Mouse (Mus musculus) yolk sac, embryonic 10.5 days (tissue): ENCODE results near the gene Shc2.

ENCODE experiments used
- DNase-seq: peaks from one replicate; pipeline ENCODE4 v3.0.0-alpha.2; 2017; ENCODE audit warnings: low spot score

Shc2 gene

DNA sequence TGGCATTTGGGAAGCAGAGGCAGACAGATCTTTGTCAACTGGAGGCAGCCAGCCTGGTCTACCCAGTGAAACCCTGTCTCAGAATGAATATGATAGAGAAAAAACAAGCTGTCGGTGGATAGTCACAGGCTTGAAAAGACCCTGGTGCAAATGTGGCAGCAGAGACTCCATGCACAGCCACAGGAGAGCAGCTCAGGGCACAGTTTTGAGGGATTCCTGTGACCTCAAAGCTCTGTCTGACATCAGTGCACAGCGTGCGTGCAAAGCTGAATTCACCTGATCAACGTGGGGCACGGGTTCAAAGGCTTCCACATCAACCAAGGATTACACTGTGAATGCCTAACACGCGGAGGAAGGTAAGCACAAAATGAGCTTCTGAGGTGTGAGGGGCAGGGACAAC is 57.4 kb downstream of the Shc2 start:
- DNase-seq: no peak

DNA sequence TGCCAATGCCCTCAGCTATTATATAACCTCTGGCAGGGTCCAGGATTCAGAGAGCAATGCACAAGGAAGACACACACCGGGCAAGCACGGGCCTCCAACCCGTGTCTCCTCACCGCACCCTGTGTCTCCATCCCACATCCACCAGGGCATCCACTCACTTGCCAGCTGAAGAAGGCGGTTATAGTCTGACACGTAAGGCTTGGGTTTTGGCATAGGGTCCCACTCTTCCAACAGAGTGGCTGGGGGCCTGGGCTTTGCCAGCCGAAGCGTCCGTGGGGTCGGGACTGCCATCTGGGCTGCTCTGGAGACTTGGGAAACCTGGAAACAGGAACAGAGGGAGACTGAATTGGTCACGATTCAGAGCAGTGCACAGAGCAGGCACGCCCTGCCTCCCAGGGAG is 57.9 kb downstream of the Shc2 start:
- no peak for DNase-seq

DNA sequence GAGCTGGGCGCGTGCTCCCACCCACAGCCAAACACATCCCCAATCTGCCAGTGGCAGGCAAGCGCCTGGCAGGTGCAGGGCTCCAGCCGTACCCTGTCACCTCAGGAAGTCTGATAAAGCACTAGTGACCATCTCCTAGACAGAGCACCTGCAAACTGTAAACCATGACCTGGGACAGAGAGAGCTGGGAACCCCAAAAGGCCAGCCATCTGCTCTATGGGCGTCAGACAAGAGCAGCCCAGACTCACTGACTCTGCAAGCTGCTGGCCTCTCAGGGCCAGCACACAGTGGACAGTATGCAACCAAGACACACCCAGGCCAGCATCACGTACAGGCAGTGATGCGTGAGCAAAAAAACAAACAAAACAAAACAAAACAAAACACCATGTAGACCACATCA is 58.8 kb downstream of the Shc2 start:
- no peak for DNase-seq

DNA sequence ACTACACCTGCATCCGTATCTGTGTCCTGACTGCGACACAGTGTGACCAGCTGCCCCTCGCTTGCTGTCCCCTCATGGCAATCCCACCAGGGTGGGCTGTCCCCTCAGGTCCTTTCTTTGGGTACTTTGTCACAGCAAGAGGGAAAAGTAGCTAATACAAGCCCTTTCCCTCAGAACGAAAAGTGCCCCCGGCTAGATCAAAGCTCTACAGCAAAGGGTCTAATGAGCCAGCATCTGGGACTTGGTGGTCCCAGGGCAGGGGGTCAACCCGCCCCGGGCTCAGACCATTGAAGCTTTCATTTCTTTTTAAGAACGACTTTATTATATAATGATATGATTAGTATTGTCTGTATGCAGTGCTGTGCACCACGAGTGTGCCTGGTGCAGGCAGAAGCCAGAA is 59.4 kb downstream of the Shc2 start:
- DNase-seq: no peak

DNA sequence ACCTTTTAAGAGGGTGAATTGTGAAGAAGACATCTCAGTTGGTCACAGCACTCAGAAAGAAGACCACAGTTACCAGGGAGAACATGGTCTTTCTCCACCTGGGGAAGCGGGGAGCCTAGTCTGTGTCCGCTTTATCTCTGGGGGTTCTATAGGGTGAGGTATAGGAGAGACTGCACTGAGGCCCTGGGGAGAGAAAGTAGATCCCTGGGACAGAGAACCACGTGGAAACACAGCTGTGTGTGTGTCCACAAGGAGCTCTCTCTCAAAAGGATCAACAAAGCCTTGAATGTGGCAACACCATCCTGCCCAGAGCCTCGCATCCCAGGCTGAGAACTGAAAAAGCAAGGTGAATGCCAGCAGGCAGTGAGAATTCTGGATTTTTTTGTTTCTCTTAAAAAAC is 60.3 kb downstream of the Shc2 start:
- DNase-seq: no peak

DNA sequence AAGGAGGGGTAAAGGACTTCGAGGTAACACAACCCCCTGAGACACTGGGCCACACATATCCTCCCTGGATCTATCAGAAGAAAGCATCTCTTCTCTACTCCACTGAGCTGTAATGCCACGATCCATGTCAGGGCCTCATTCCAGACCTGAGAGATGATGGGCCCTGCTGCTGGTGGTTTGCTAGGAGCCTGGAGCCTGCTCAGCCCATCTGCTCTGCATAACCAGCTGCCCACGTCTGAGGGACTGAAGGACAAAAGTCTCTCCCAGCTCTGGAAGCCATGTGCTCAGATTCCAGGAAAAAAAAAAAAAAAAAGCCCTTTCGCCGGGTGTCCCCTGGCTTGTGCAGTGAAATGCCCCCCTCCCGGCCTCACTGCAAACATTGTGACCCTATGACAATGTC is 62.0 kb downstream of the Shc2 start:
- DNase-seq: no peak

DNA sequence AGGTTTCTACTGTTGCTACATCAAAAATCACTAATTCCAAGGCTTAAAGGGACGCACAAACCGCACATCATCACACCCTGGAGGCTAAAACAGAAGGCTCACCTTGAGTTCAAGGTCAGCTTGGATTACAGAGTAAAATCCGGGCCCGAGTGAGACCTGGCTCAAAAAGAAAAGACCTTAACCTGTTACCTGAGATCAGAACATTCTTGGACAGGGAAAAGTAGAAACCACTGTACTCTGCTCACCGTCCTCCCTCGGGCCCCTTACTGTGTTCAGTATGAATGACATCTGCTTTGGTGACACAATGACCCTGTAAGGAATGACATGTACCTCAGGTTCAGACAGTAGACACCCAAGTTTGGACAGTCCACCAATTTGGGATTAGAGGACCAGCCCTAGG is 62.9 kb downstream of the Shc2 start:
- no peak for DNase-seq

DNA sequence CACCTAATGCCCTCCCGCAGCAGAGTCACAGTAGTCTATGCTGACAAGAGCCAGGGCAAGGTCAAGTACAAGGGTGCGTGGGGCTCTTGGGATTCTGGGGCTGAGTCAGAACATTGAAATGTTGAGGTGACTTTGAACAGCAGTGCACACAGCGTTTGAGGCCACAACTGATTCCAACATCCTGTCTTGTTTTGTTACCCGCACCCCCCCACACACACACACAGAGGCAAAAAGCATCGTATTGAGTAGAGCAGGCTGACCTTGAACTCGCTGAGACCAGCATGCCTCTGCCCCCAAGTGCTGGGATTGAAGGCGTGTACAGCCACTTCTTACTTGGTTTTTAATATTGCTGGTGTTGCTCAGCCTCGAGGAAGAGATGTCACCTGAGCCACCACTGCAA is 63.4 kb downstream of the Shc2 start:
- DNase-seq: no peak

DNA sequence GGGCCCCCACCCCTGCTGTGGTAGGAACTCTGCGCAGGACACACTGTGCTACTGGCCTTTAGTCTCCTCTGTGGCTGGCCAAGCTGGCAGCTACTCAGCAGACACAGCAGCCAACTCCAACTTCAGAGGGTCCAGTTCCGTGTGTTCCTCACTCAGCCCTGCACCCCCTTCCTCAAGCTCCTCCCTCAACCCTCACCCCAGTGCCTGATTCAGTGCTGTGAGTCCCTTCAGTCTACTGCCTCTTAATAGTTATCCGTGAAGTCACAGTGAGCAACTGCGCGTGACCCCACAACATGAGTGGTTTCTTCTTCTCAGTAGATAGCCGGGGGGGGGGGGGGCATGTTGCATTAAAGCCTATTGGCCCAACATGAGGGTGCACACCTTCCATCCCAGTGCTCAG is 64.1 kb downstream of the Shc2 start:
- no peak for DNase-seq

DNA sequence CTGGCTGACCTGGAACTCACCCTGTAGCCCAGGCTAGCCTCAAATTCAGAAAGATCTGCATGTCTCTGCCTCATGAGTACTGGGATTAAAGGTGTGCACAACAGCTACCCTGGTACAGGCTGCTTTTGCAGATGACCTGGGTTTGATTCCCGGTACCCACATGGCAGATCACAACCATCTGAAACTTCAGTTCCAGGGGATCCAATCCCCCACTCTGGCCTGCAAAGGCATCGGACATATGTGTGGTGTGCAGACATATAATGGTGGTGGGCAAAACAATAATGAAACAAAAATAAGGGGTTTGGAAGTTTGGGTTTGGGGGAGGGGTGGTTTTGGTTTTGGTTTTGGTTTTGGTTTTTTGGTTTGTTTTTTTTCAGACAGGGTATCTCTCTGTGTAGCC is 66.4 kb downstream of the Shc2 start:
- no peak for DNase-seq

DNA sequence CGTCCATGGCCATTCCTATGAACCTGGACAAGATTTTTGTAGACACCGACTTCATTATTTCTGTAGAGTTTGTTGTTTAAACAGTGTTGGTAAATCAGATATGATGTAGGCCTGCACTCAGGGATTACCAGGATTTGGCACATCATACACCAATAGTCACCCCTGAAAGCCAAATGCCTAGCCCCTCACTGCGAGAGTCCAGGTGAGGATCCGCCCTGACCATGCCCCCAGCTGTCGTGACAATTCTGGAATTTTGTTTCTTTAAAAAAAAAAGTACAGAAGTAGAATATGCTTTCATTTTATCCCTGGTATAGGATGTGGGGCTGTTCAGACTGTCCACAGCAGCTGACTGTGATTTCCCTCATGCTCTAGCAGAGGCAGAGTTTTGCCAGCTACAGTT is 67.8 kb downstream of the Shc2 start:
- no peak for DNase-seq
